Mouse (Mus musculus) layer of hippocampus, adult 18-20 months (tissue): Measurements from ENCODE around the gene Bmf. TPM values are rescaled to one million over a fixed set of nuclear protein-coding genes. Genes with fewer than 3 reads are reported as not detected.

Source experiments
- DNase-seq, 2 experiments: peaks; one replicate each; pipeline ENCODE4 v3.0.0; 2022; ENCODE audit warnings: low spot score in 2 of 2
- total RNA-seq, 2 experiments: library from RNA; stranded (reverse); gene quantifications; 2 replicates each; pipeline ENCODE4 v1.2.3; 2021

Gene Bmf
- total RNA-seq, 2 experiments from 2014 or later = 1.2 to 2.8 TPM

DNA sequence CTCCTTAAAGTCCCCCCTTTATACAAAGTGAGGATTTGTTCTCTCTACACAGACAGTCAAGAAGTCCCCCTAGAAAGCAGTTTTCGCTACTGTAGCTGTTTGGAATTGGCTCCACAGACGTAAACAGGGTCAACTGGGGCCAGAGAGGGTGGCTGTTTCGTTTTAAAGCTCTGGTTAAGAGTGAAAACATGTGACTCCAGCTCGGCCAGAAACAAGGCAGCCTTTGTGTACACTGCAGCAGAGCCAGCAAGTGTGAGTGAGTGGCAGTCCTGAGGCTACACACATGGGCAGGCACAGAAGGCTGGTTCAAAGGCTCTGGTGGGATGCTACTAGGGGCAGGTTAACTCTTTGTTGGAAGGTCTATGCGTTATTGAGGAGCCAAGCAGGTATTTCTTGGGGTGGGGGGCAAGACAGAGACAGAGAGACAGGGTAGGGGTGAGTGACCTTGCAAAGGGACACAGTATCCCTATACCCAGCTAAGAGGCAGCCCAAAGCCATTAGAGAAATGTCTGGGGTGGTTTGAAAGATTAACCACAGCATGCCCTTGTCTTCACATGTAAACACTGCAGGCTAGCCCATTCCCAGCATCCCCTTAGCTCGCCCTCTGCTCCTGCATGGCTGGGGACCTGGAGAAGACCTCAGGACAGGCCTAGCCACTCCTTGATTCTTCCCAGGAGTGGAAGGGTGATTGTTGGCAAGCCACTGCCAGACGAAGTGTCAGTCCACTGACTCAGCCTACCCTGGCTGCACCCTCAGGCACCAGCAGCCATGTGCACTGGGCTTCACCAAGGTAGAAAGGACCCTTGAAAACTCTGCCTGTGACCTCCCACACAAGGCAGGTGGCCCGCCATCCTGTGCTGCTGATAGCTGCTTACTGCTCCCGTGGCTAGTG is 29.2 kb downstream of the Bmf start:
- peak; percentile 16 to 47 for DNase-seq

DNA sequence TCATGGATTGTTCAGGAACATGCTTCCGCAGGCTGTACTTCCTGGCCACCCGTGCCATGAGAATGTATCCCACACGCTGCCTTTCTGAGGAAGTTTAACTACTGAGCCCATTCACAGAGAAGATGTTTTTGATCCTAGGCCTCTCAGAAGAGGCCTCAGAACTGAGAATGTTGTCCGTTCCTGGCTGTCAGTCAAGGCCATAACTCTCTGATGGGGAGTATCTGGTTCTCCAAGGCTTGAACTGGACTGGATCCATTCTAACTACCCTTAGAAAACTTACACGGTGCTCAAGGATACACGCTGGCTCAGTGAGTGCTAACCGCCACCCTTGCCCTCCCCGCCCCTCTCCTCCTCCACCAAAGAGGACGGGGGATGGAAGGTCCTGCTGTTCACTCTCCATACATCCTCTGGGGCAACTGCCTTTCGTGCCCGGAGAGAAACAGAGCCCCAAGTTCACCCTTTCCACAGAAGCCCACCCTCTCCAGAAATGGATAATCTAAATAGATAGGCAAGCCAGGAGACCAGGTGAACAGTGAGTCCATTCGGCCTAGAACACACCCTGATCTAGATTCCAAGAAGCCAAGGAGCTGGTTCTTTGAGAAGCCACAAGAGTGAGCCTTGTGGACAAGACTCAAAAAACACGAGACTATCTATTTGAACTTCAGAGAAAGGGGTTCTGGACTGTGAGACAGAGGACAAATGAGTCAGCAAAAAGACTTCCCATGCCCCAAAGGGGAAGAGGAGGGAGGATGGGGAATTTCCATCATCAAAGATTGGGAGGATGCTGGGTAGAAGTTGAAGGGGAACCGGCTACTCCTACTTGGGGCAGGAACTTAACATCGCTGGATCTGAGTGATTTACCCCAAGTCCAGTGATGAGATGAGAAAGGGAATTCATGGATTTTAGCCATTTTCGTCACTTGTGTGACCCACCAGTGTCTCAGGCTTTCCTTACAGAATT is 36.8 kb downstream of the Bmf start:
- DNase-seq = no peak

- no peak for DNase-seq
Measured at GRCm38 (mm10) chr2:118511779-118512417, 37.6 kb downstream of the Bmf start.

DNA sequence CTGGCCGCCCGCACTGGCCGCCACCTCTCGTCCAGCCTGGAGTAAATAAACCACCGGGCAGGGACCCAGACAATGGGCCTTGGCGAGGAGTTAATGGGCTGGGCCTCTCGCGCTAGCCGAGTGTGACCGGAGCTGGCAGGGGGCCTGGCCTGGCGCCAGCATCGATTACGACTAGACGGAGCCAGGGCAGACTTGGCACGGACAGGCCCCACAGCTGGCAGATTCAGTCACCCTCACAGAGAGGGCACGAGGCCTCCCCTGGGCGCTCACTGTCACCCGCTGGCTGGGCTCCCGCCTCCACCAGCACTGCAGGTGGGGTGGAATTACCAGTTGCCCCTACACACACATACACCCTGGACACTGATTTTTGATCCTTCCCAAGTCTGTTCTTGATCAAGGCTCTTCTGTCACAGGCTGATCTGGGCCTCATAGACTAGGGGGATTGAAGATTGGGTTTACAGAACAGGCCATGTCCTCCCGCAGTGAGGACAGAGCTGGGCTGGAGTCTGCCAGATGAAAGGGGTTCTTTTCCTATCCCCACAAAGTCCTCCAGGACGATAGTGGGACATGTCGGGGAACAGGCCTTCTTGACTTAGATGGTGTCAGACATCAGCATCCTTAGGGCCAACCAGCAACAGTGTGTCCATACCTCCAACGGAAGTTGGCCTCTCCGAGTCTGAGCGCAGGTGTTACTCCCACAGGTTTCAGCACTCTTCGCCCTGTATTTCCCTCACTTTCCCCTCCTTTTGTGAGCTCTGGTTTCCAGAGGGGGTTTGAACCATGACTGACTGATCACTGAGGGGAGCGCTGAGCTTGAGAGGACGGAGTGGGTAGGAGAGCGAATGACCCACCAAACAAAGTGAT is 38.8 kb downstream of the Bmf start:
- peak; percentile 72 to 89 for DNase-seq

DNA sequence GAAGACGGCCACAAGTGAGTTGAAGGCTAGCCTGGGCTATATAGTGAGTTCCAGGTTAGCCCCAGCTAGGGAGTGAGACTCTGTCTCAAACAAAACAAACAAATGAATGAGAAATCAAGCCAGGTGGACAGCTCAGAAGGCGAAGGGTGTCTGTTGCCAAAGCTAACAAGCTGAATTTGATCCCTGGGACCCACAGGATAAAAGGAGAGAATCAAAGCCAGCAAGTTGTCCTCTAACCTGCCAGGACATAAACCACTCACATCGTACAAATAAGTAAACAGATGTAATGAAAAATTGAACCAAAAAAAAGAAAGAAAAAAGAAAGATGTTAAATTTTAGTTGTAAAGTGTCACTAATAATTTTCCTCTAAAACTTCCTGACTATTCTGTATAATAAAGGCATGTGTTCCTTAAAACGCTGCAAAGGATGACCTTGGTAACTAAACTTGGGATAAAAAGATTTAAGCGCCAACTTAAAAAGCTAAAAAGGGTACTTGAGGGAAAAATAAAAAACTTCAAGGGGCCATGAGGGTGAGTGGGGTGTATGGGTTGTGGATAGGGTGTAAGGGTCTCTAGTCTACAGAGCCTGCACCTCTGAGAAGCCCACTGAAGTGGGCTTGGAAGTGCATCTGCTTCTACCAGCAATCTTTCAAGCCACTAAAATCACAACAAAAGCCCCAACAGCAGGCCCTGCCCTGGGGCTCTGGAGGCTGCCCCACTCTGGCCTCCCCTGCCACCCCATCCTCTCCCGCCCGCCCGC is 39.6 kb downstream of the Bmf start:
- DNase-seq = no peak

DNA sequence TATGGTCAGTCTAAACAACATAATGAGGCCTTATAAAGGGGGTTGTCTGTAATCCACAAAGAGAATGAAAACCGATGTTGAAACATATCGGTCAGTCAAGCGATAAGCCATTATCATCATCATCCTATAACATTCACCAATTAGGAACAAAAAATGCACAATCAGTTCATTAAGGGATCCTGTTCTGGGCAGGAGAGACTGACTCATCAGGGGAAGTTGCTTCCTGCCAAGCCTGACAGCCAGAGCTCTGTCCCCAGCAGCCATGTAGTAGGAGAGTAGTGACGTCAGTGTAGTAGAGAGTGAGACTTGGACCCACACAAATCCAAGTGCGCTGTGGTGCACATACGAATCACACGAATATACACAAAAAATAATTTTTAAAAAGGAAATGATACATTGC is 42.4 kb downstream of the Bmf start:
- no peak for DNase-seq

DNA sequence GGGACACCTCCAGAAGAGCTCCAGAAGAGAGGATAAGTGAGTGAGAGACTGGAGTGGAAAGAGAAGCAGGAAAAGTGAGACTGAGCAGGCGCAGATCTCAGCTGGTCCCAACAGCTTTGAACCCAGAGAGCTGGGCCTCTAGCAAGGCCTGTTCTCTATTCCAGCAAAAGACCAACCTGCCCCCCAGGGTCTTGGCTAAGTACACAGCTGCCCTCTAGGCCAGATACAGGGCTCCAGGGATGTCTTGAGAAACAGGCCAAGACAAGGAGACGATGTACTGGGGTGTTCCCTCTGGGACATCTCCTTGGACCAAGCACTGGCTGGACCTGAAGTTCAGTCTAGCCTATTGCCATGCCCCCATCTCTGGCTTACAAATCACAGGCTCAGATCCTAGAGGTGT is 49.3 kb downstream of the Bmf start:
- DNase-seq = no peak

DNA sequence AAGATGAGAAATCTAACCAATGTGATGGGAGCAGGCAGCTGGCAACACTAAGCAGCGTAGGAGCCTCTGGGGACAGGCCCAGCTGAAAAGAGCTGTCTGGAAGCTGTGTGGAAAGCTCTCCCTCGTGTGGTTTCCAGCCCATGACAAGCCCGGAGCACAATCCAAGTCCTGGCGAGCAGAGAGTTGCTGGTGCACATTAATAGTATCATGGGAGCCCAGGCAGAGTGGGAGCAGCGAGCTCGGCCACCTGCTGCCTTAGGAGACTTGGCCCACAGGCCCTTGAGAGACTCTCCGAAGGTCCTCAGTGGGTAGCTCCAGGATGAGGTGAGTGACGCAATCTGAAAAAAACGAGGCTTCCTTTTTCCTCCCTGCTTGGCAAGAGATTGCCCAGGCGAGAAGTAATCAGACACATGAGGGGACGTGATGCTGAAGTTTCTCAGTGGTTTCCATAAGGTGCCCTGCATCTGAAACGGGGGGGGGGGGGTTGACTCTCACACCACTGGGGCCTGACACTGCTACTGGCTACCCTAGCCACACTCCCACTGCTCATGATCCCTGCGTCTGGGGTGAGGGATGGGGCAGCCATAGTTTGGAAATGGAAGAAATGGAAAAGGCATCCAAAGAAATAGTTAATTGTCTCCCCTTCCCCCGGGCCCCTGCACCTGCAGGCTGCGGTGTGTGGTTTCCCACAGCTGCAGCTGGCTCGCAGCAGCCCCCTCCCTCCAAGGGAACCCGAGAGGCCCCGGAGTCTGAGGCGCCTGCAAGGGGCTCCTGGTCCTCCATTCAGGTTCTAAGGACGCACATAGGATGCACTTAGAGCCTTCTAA is 50.1 kb downstream of the Bmf start:
- no peak for DNase-seq

DNA sequence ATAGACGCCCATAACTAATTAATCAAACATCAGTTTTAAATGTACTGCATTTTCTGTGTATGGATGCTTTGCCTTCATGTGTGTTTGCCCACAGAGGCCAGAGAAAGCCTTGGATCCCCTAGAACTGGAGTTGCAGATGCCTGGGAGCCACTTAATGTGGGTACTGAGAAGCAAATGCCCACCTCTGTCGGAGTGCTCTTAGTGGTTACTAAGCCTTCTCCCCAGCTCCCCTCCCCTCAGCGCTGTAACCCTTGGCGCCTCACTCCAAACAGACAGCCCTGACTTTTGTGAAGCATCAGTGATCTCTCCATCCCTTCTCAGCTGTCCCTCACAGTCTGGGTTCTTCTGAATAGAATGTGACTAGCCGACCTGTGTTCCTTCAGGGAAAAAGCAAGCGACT is 51.0 kb downstream of the Bmf start:
- DNase-seq = no peak

- DNase-seq = no peak
Measured at GRCm38 (mm10) chr2:118497890-118498289, 51.6 kb downstream of the Bmf start.

DNA sequence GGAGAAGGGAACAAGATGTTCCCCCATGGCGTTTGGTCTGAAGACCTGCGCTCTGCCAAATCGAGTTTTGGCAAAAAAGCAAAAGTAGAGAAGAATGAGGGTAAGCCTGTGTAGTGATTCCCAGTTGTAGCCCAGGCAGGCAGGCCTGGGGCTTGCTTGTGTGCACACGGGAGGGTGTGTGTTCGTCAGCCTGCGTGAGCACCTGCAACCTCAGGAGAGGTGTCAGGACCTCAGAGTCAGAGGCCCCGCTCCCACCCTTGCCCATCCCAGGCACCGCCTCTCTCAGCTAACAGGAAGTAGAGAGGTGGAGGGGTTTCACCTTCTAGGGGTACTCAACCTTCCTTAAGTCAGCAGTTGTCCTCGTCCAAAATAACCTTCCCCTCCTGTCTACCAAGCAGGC is 54.5 kb downstream of the Bmf start:
- DNase-seq = no peak

DNA sequence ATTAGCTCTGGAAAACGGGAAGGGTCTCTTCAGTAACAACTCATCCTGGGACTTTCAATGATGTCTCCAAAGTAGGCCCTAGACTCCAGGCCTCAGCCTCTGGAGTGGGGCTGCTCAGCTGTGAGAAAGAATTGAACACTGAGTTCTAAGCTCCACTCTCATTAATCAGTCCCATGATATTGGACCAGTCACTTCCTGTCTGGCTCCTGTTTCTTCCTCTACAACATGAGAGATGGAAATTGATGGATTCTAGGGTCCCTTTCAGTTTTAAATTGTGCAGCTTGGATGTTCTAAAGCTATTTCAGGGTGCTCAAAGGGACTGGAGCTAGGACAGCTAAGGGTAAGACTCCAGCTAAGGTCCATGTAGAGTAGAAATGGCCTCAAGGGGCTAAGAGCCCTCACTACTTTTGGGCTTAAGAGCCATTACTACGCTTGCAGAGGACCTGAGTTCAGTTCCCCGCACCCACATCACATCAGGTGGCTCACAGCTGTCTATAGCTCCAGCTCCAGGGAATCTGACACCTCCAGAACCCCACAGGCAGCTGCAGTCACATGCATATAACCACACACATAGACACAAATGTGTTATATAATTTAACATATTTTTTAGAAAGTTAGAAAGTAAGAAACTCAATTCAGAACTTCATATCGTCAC is 57.6 kb downstream of the Bmf start:
- DNase-seq = no peak

DNA sequence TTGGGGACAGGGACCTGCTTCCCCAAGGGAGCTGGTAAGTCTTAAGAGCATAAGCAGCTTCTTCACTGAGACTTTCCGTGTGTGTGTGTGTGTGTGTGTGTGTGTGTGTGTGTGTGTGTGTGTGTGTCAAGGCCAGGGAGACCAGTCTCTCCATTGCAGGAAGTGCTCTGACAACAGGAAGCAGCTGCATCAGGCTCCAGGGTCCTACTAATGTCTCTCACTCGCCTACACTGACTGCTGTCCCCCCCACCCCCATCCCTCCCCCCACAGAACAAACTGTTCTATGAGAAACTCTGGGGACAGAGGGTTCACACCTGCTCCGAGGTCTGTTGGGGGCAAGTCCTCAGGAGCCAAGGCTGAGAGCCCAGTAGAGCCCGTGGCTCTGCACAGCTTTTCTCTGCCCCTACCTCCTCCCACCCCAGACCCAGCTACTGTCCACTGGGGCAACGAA is 58.2 kb downstream of the Bmf start:
- DNase-seq = no peak

- no peak for DNase-seq
Measured at GRCm38 (mm10) chr2:118490241-118491091, 59.0 kb downstream of the Bmf start.

GRCm38 (mm10) chr2:118487806-118488205 is 61.7 kb downstream of the Bmf start:
- DNase-seq = no peak

DNA sequence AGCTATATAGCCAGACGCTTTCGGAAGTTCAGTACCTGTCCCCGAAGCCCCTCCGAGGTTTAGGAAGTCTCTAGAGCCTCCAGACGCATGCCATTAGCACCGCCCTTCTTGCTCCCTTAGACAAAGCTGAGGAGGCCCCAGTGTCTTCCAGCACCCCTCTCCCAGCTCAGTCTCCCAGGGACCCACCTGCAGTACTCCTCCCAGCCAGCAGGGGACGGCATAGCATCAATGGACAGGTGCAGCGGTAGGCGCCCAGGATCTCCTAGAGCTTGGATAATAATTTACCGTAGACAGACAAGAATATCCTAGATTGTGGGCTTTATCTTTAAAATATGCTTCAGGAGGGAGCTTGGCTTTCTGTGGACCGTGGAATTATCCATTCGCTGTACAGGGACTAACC is 62.6 kb downstream of the Bmf start:
- DNase-seq = peak; percentile 50 to 71

DNA sequence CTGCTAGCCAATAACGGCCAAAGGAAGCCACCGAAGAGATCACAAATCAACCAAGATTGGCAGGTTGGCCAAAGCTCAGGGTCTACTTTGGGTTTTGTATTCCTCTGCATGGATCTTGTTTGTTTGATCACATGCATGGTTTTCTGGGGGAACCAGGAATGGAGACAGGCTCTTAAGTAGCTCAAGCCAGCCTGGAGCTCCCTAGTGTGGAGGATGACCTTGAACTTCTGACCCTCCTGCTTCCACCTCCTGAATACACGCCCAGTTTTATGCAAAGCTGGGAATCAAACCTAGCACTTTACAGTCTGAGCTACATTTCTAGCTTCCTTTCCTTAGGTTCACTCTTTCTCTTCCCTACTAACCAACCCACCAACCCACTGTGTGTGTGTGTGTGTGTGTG is 64.1 kb downstream of the Bmf start:
- no peak for DNase-seq
